Comparison of ENCODE assay signal across 16 mouse cellular contexts in the genomic region with DNA sequence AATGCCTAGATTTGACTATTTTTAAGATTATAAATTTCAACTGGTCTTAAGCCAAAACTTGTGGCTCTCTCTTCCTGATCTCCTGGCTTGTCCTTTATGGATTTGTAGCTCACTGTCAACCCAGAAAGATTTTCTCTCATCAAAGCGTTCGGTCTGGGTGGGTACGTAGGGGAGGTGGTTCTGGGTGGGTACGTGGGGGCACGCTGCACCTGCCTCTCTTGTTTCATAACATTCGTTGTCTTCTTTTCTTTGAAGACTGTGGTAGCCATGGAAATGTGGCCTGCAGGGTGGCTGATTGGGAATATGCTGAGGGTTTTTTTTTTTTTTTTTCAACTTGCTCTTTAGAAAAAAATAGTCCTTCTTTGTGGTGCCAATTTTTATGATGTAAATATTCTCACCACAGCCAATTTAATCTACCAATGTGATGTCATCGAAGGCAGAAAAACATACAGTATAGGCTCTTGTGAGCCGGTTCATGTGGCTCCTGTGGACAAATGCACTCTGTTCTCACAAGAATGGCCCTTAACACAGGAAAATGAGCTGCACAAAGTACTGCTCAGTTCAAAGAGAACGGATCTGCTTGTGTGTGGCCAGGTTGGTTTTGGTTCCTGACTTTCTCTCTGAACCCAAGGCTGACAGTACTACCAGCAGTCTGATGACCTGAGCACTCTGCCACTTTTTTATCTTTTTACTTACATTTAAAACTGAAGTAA. TPM values are rescaled to one million over a fixed set of nuclear protein-coding genes. Genes with fewer than 3 reads are reported as not detected.
A peak's percentile ranks its signal among the peaks of the same experiment; 100 is the strongest.
DNase-seq lines count a peak whose midpoint lies in the region; ATAC-seq and TF ChIP-seq lines count a peak whose summit lies in the region.
"Had no signal": no experiment of that assay in that cellular context is flagged by ENCODE, and none has a peak within 500 bp of the region (broad histone marks: within the 10 kb centered on the region; RNA-seq: fewer than 3 reads in every experiment).

No protein-coding gene starts in this region.

- H3K36me3 ChIP-seq in hindbrain, embryonic 11.5 days (ENCODE audit: control insufficient read depth, insufficient read depth, low read length) = no peaks in the 10 kb centered on the region
- H3K36me3 ChIP-seq in hindbrain, postnatal 0 days (ENCODE audit: insufficient read depth, low read length) = no peaks in the 10 kb centered on the region
- no peaks in the 10 kb centered on the region for H3K36me3 ChIP-seq in thymus, adult 2 months (ENCODE audit: control insufficient read depth, insufficient read depth, low read length)
- H3K36me3 ChIP-seq in hindbrain, embryonic 13.5 days = no peaks in the 10 kb centered on the region
- H3K36me3 ChIP-seq in heart, embryonic 10.5 days = no peaks in the 10 kb centered on the region

- peak; percentile 57 for ATAC-seq in hindbrain, embryonic 11.5 days (ENCODE audit: low FRiP score)
- no peak for ATAC-seq in hindbrain, postnatal 0 days
- no peak for ATAC-seq in hindbrain, embryonic 13.5 days (ENCODE audit: low FRiP score)
- ATAC-seq: Patski had no signal

- no peaks in the 10 kb centered on the region for H3K4me1 ChIP-seq in hindbrain, embryonic 11.5 days (replicated peaks; ENCODE audit: control insufficient read depth, insufficient read depth, low read length)
- no peaks in the 10 kb centered on the region for H3K4me1 ChIP-seq in hindbrain, postnatal 0 days (ENCODE audit: insufficient read depth, low read length)
- peaks cover 22% of the 10 kb centered on the region for H3K4me1 ChIP-seq in thymus, adult 2 months (replicated peaks; ENCODE audit: control insufficient read depth, insufficient read depth, low read length)
- peaks cover 10% of the 10 kb centered on the region for H3K4me1 ChIP-seq in hindbrain, embryonic 13.5 days (replicated peaks)
- peaks cover 8% of the 10 kb centered on the region; the same call in 1 of the 2 replicates for H3K4me1 ChIP-seq in heart, embryonic 10.5 days

- no peak for DNase-seq in hindbrain, embryonic 11.5 days (ENCODE audit: low spot score)
- no peak for DNase-seq in hindbrain, postnatal 0 days (ENCODE audit: low spot score)
- peak; percentile 33 for DNase-seq in thymus, adult 2 months
- no peak for DNase-seq in thymus, postnatal 10 days (ENCODE audit: low spot score in 2 of 2)
- no peak for DNase-seq in left cerebral cortex, adult 11 months (ENCODE audit: low spot score)
- no peak for DNase-seq in heart, embryonic 10.5 days (ENCODE audit: low spot score)
- no peak for DNase-seq in gastrocnemius, postnatal 25 days
- DNase-seq: adrenal gland, postnatal 25 days; cerebellum, postnatal 10 days; embryo, embryonic 11 days; gastrocnemius, postnatal 14 days; left cerebral cortex, postnatal 4 days; lung, embryonic 14.5 days; right cerebral cortex, postnatal 25 days had no signal

- TF ChIP-seq POLR2A in thymus, adult 2 months (IDR thresholded peaks at IDR 0.05; ENCODE audit: control insufficient read depth, extremely low read depth, insufficient read depth, low read length, poor library complexity) = no peak

- no peaks in the 10 kb centered on the region for H3K27me3 ChIP-seq in hindbrain, embryonic 11.5 days (ENCODE audit: control insufficient read depth, insufficient read depth, low read length)
- no peaks in the 10 kb centered on the region for H3K27me3 ChIP-seq in hindbrain, postnatal 0 days (ENCODE audit: insufficient read depth, low read length)
- no peaks in the 10 kb centered on the region for H3K27me3 ChIP-seq in thymus, adult 2 months (ENCODE audit: control insufficient read depth, insufficient read depth, low read length)
- H3K27me3 ChIP-seq in hindbrain, embryonic 13.5 days = no peaks in the 10 kb centered on the region
- no peaks in the 10 kb centered on the region for H3K27me3 ChIP-seq in heart, embryonic 10.5 days (ENCODE audit: insufficient read depth, poor library complexity, severe bottlenecking)
- H3K27me3 ChIP-seq: Patski had no signal

- no peak overlapping the region for H3K27ac ChIP-seq in hindbrain, embryonic 11.5 days (ENCODE audit: low read depth, low read length)
- H3K27ac ChIP-seq in hindbrain, postnatal 0 days = no peak overlapping the region
- H3K27ac ChIP-seq in thymus, adult 2 months (ENCODE audit: control insufficient read depth, insufficient read depth, low read length) = peak overlapping the region; percentile 74
- peak overlapping the region; percentile 41; the same call in 1 of the 2 replicates for H3K27ac ChIP-seq in hindbrain, embryonic 13.5 days
- no peak overlapping the region for H3K27ac ChIP-seq in heart, embryonic 10.5 days

- H3K9me3 ChIP-seq in hindbrain, embryonic 11.5 days (ENCODE audit: control insufficient read depth, low read length) = no peaks in the 10 kb centered on the region
- H3K9me3 ChIP-seq in hindbrain, postnatal 0 days (ENCODE audit: low read length) = no peaks in the 10 kb centered on the region
- no peaks in the 10 kb centered on the region for H3K9me3 ChIP-seq in hindbrain, embryonic 13.5 days
- no peaks in the 10 kb centered on the region for H3K9me3 ChIP-seq in heart, embryonic 10.5 days

- WGBS in hindbrain, embryonic 11.5 days = 64% methylated on average over 9 of the region's 9 CpGs
- WGBS in hindbrain, postnatal 0 days = 45% methylated on average over 9 of the region's 9 CpGs
- 11% methylated on average over 9 of the region's 9 CpGs for WGBS in thymus, adult 2 months
- WGBS in hindbrain, embryonic 13.5 days = 46% methylated on average over 9 of the region's 9 CpGs
- WGBS in heart, embryonic 10.5 days = 90% methylated on average over 9 of the region's 9 CpGs

- H3K4me2 ChIP-seq in hindbrain, embryonic 11.5 days (replicated peaks; ENCODE audit: low read depth, low read length) = no peak overlapping the region
- H3K4me2 ChIP-seq in hindbrain, postnatal 0 days (ENCODE audit: low read depth, low read length) = no peak overlapping the region
- no peak overlapping the region for H3K4me2 ChIP-seq in hindbrain, embryonic 13.5 days
- H3K4me2 ChIP-seq: lung, embryonic 14.5 days had no signal

- no peak overlapping the region for H3K9ac ChIP-seq in hindbrain, embryonic 11.5 days (ENCODE audit: low read depth, low read length)
- H3K9ac ChIP-seq in hindbrain, postnatal 0 days (replicated peaks; ENCODE audit: low read length) = no peak overlapping the region
- H3K9ac ChIP-seq in hindbrain, embryonic 13.5 days = no peak overlapping the region
- H3K9ac ChIP-seq: lung, embryonic 14.5 days had no signal

- TF ChIP-seq CTCF in hindbrain, postnatal 0 days (IDR thresholded peaks at IDR 0.05; ENCODE audit: low read depth) = no peak
- TF ChIP-seq CTCF in thymus, adult 2 months (IDR thresholded peaks at IDR 0.05; ENCODE audit: borderline replicate concordance, control insufficient read depth, extremely low read depth, insufficient read depth, low read length, poor library complexity) = no peak

- no peak overlapping the region for H3K4me3 ChIP-seq in hindbrain, embryonic 11.5 days (ENCODE audit: low read depth, low read length)
- H3K4me3 ChIP-seq in hindbrain, postnatal 0 days (ENCODE audit: low read length) = no peak overlapping the region
- H3K4me3 ChIP-seq in thymus, adult 2 months (ENCODE audit: control insufficient read depth, insufficient read depth, low read length) = no peak overlapping the region
- H3K4me3 ChIP-seq in hindbrain, embryonic 13.5 days = no peak overlapping the region
- H3K4me3 ChIP-seq in heart, embryonic 10.5 days = no peak overlapping the region

RNA-seq across cellular contexts. Expression of a gene that starts 27.9 kb away (rescaled TPM):
- polyA plus RNA-seq in hindbrain, embryonic 11.5 days (2014; fragmentation: Nextera tagmentation; extraction: Ambion mirVana) = 10.8 and 11.3 TPM in 2 replicates
- 4.5 and 6.1 TPM in 2 replicates for total RNA-seq in hindbrain, postnatal 0 days (2014; rRNA removed)
- polyA plus RNA-seq in hindbrain, postnatal 0 days (2015; fragmentation: Nextera tagmentation; extraction: Ambion mirVana) = 6.0 and 6.5 TPM in 2 replicates
- 4.8 and 5.7 TPM in 2 replicates for polyA plus RNA-seq in thymus, adult 2 months (2012; rRNA removed)
- 10.1 and 11.1 TPM in 2 replicates for polyA plus RNA-seq in hindbrain, embryonic 13.5 days (2015; fragmentation: Nextera tagmentation; extraction: Ambion mirVana)
- polyA plus RNA-seq in heart, embryonic 10.5 days (2016; fragmentation: Nextera tagmentation; extraction: Ambion mirVana) = 7.5 and 7.7 TPM in 2 replicates
- total RNA-seq in gastrocnemius, postnatal 25 days (2021) = 1 to 10 TPM; 2.9 to 3.9 TPM

RNA-seq across cellular contexts. Expression of a gene that starts 30.9 kb away (rescaled TPM):
- polyA plus RNA-seq in hindbrain, embryonic 11.5 days (2014; fragmentation: Nextera tagmentation; extraction: Ambion mirVana) = 71.9 and 77.9 TPM in 2 replicates
- 77.8 and 84.5 TPM in 2 replicates for total RNA-seq in hindbrain, postnatal 0 days (2014; rRNA removed)
- 65.4 and 69.7 TPM in 2 replicates for polyA plus RNA-seq in hindbrain, postnatal 0 days (2015; fragmentation: Nextera tagmentation; extraction: Ambion mirVana)
- polyA plus RNA-seq in thymus, adult 2 months (2012; rRNA removed) = 25.2 and 30.5 TPM in 2 replicates
- 83.0 and 85.1 TPM in 2 replicates for polyA plus RNA-seq in hindbrain, embryonic 13.5 days (2015; fragmentation: Nextera tagmentation; extraction: Ambion mirVana)
- polyA plus RNA-seq in heart, embryonic 10.5 days (2016; fragmentation: Nextera tagmentation; extraction: Ambion mirVana) = 38.2 and 58.5 TPM in 2 replicates
- 10 to 100 TPM; 19.1 to 19.8 TPM for total RNA-seq in gastrocnemius, postnatal 25 days (2021)

Comparison
In these comparisons a context has a peak if more than half of its experiments do, and no peak if none do; other contexts are left out.
1. H3K27ac ChIP-seq: peak in thymus, adult 2 months (single experiment) and hindbrain, embryonic 13.5 days (single experiment); none in hindbrain, embryonic 11.5 days (single experiment), hindbrain, postnatal 0 days (single experiment) and heart, embryonic 10.5 days (single experiment).